Comparison of ENCODE assay signal across 9 mouse cellular contexts in genomic region chr7:24298635-24298972, GRCm38 (mm10). TPM values are rescaled to one million over a fixed set of nuclear protein-coding genes. Genes with fewer than 3 reads are reported as not detected.
DNase-seq lines count a peak whose midpoint lies in the region; ATAC-seq and TF ChIP-seq lines count a peak whose summit lies in the region.
"Had no signal": no experiment of that assay in that cellular context is flagged by ENCODE, and none has a peak within 500 bp of the region (broad histone marks: within the 10 kb centered on the region; RNA-seq: fewer than 3 reads in every experiment).

No protein-coding gene starts in this region.

- H3K27me3 ChIP-seq in hindbrain, embryonic 10.5 days (ENCODE audit: insufficient read depth, poor library complexity, severe bottlenecking) = no peaks in the 10 kb centered on the region
- no peaks in the 10 kb centered on the region for H3K27me3 ChIP-seq in midbrain, embryonic 12.5 days

- under 1% methylated on average over 12 of the region's 12 CpGs for WGBS in hindbrain, embryonic 10.5 days
- under 1% methylated on average over 12 of the region's 12 CpGs for WGBS in midbrain, embryonic 12.5 days

- 0 out of 2 replicates have a peak, but pooled peaks cover 5% of the 10 kb centered on the region for H3K9me3 ChIP-seq in hindbrain, embryonic 10.5 days
- H3K9me3 ChIP-seq in midbrain, embryonic 12.5 days = no peaks in the 10 kb centered on the region

- H3K36me3 ChIP-seq in hindbrain, embryonic 10.5 days = peaks cover 64% of the 10 kb centered on the region
- H3K36me3 ChIP-seq in midbrain, embryonic 12.5 days = peaks cover 49% of the 10 kb centered on the region

- no peak for DNase-seq in layer of hippocampus, adult 2 months (ENCODE audit: low spot score in 2 of 2)
- DNase-seq in layer of hippocampus, postnatal 14 days (ENCODE audit: low spot score in 2 of 2) = no peak
- no peak for DNase-seq in hindbrain, embryonic 10.5 days (ENCODE audit: low spot score)
- DNase-seq in gastrocnemius, postnatal 36 days = no peak

- no peak for TF ChIP-seq POLR2A in cortical plate, adult 2 months (IDR thresholded peaks at IDR 0.05; ENCODE audit: extremely low read depth, insufficient read depth, low read length)

- no peak for TF ChIP-seq CTCF in layer of hippocampus, adult 2 months (conservative IDR thresholded peaks at IDR 0.05)
- TF ChIP-seq CTCF in cortical plate, adult 2 months (IDR thresholded peaks at IDR 0.05; ENCODE audit: extremely low read depth, insufficient read depth, low read length) = no peak

- H3K27ac ChIP-seq in layer of hippocampus, adult 2 months = peak overlapping the region; percentile 95
- no peak overlapping the region for H3K27ac ChIP-seq in cortical plate, adult 2 months (ENCODE audit: insufficient read depth, low read length)
- H3K27ac ChIP-seq in hindbrain, embryonic 10.5 days = peak overlapping the region; percentile 94
- H3K27ac ChIP-seq in midbrain, embryonic 12.5 days (replicated peaks) = peak overlapping the region; percentile 94

- intact Hi-C loops in gastrocnemius, postnatal 36 days (cut with DNase I) = no loop called here

- no peaks in the 10 kb centered on the region for H3K4me1 ChIP-seq in cortical plate, adult 2 months (ENCODE audit: control insufficient read depth, insufficient read depth, low read length)
- H3K4me1 ChIP-seq in hindbrain, embryonic 10.5 days (replicated peaks) = peaks cover 25% of the 10 kb centered on the region
- H3K4me1 ChIP-seq in midbrain, embryonic 12.5 days = peaks cover 14% of the 10 kb centered on the region

- peak overlapping the region; percentile 90 for H3K4me2 ChIP-seq in midbrain, embryonic 12.5 days (replicated peaks)

- peak overlapping the region; percentile 86 for H3K4me3 ChIP-seq in layer of hippocampus, adult 2 months
- H3K4me3 ChIP-seq in cortical plate, adult 2 months (ENCODE audit: insufficient read depth, low read length) = peak overlapping the region; percentile 87
- H3K4me3 ChIP-seq in hindbrain, embryonic 10.5 days = peak overlapping the region; percentile 82
- H3K4me3 ChIP-seq in midbrain, embryonic 12.5 days = peak overlapping the region; percentile 78

- peak overlapping the region; percentile 76 for H3K9ac ChIP-seq in midbrain, embryonic 12.5 days (replicated peaks)

- ATAC-seq in midbrain, embryonic 12.5 days (ENCODE audit: low FRiP score, low read depth) = peak; percentile 53
- no peak for ATAC-seq in monocyte, adult 5-6 weeks (replicated peaks; ENCODE audit: insufficient number of reproducible peaks, low FRiP score, low TSS enrichment, poor library complexity, severe bottlenecking)
- no peak for ATAC-seq in erythroid progenitor cell, adult 5-6 weeks (replicated peaks; ENCODE audit: low FRiP score, poor library complexity, severe bottlenecking)

RNA-seq across cellular contexts. Expression of gene Zfp61, which starts 2.4 kb away (rescaled TPM):
- 10 to 100 TPM; 21.6 to 24.2 TPM for total RNA-seq in layer of hippocampus, adult 2 months (2021)
- total RNA-seq in layer of hippocampus, postnatal 14 days (2021) = 10 to 100 TPM; 20.5 to 21.1 TPM
- 22.9 and 27.6 TPM in 2 replicates for polyA plus RNA-seq in cortical plate, adult 2 months (2012; rRNA removed)
- 35.4 and 40.3 TPM in 2 replicates for polyA plus RNA-seq in hindbrain, embryonic 10.5 days (2016; fragmentation: Nextera tagmentation; extraction: Ambion mirVana)
- 45.1 and 45.4 TPM in 2 replicates for polyA plus RNA-seq in midbrain, embryonic 12.5 days (2016; fragmentation: Nextera tagmentation; extraction: Ambion mirVana)
- 4.6 to 11.1 TPM (median 5.2 TPM) in 3 replicates for total RNA-seq in monocyte, adult 5-6 weeks (2017)
- total RNA-seq in gastrocnemius, postnatal 36 days (2021) = 1 to 10 TPM; 2.5 to 2.7 TPM
- 1.1 and 2.5 TPM in 2 replicates for total RNA-seq in erythroid progenitor cell, adult 5-6 weeks (2015; ENCODE audit: low replicate concordance)
- 1.8 TPM in 1 of 2 replicates, not detected in the other for total RNA-seq in erythroid progenitor cell, adult 5-6 weeks (2017; ENCODE audit: low replicate concordance)

RNA-seq across cellular contexts. Expression of gene Zfp94, which starts 17.9 kb away (rescaled TPM):
- 10 to 100 TPM; 16.6 to 17.5 TPM for total RNA-seq in layer of hippocampus, adult 2 months (2021)
- 10 to 100 TPM; 13.3 to 13.9 TPM for total RNA-seq in layer of hippocampus, postnatal 14 days (2021)
- 20.2 and 22.4 TPM in 2 replicates for polyA plus RNA-seq in cortical plate, adult 2 months (2012; rRNA removed)
- 10.8 and 13.2 TPM in 2 replicates for polyA plus RNA-seq in hindbrain, embryonic 10.5 days (2016; fragmentation: Nextera tagmentation; extraction: Ambion mirVana)
- 16.6 and 18.1 TPM in 2 replicates for polyA plus RNA-seq in midbrain, embryonic 12.5 days (2016; fragmentation: Nextera tagmentation; extraction: Ambion mirVana)
- 2.4 to 4.6 TPM (median 4.5 TPM) in 3 replicates for total RNA-seq in monocyte, adult 5-6 weeks (2017)
- 1 to 10 TPM; 1.5 to 1.9 TPM for total RNA-seq in gastrocnemius, postnatal 36 days (2021)
- 0.72 TPM in 1 of 2 replicates, not detected in the other for total RNA-seq in erythroid progenitor cell, adult 5-6 weeks (2015; ENCODE audit: low replicate concordance)
- total RNA-seq in erythroid progenitor cell, adult 5-6 weeks (2017; ENCODE audit: low replicate concordance) = 0.39 TPM in 1 of 2 replicates, not detected in the other

RNA-seq across cellular contexts. Expression of gene Zfp93, which starts 28.4 kb away (rescaled TPM):
- 10 to 100 TPM; 14.8 to 15.2 TPM for total RNA-seq in layer of hippocampus, adult 2 months (2021)
- 10 to 100 TPM in 1 of 2 experiments, 1 to 10 TPM in 1; 9.7 to 12.5 TPM for total RNA-seq in layer of hippocampus, postnatal 14 days (2021)
- 9.2 and 11.0 TPM in 2 replicates for polyA plus RNA-seq in cortical plate, adult 2 months (2012; rRNA removed)
- polyA plus RNA-seq in hindbrain, embryonic 10.5 days (2016; fragmentation: Nextera tagmentation; extraction: Ambion mirVana) = 6.0 TPM in 2 replicates
- 7.1 and 7.7 TPM in 2 replicates for polyA plus RNA-seq in midbrain, embryonic 12.5 days (2016; fragmentation: Nextera tagmentation; extraction: Ambion mirVana)
- total RNA-seq in monocyte, adult 5-6 weeks (2017) = 1.4 TPM in 1 of 3 replicates, not detected in the others
- 1 to 10 TPM; 3.6 to 3.8 TPM for total RNA-seq in gastrocnemius, postnatal 36 days (2021)
- not detected in 2 replicates for total RNA-seq in erythroid progenitor cell, adult 5-6 weeks (2015; ENCODE audit: low replicate concordance)
- 0.39 and 0.83 TPM in 2 replicates for total RNA-seq in erythroid progenitor cell, adult 5-6 weeks (2017; ENCODE audit: low replicate concordance)

RNA-seq across cellular contexts. Expression of gene Tescl, which starts 35.1 kb away (rescaled TPM):
- not detected for total RNA-seq in layer of hippocampus, adult 2 months (2021)
- not detected for total RNA-seq in layer of hippocampus, postnatal 14 days (2021)
- 0.29 TPM in 1 of 2 replicates, not detected in the other for polyA plus RNA-seq in cortical plate, adult 2 months (2012; rRNA removed)
- polyA plus RNA-seq in hindbrain, embryonic 10.5 days (2016; fragmentation: Nextera tagmentation; extraction: Ambion mirVana) = 0.25 TPM in 1 of 2 replicates, not detected in the other
- not detected in 2 replicates for polyA plus RNA-seq in midbrain, embryonic 12.5 days (2016; fragmentation: Nextera tagmentation; extraction: Ambion mirVana)
- total RNA-seq in monocyte, adult 5-6 weeks (2017) = 2.3 TPM in 1 of 3 replicates, not detected in the others
- not detected for total RNA-seq in gastrocnemius, postnatal 36 days (2021)
- not detected in 2 replicates for total RNA-seq in erythroid progenitor cell, adult 5-6 weeks (2015; ENCODE audit: low replicate concordance)
- not detected in 2 replicates for total RNA-seq in erythroid progenitor cell, adult 5-6 weeks (2017; ENCODE audit: low replicate concordance)
- total RNA-seq: neutrophil, adult 5-6 weeks had no signal

RNA-seq across cellular contexts. Expression of gene Zfp108, which starts 44.0 kb away (rescaled TPM):
- total RNA-seq in layer of hippocampus, adult 2 months (2021) = 1 to 10 TPM; 8.0 to 8.6 TPM
- total RNA-seq in layer of hippocampus, postnatal 14 days (2021) = 1 to 10 TPM; 6.5 to 6.9 TPM
- 5.7 and 6.1 TPM in 2 replicates for polyA plus RNA-seq in cortical plate, adult 2 months (2012; rRNA removed)
- polyA plus RNA-seq in hindbrain, embryonic 10.5 days (2016; fragmentation: Nextera tagmentation; extraction: Ambion mirVana) = 2.3 and 2.6 TPM in 2 replicates
- polyA plus RNA-seq in midbrain, embryonic 12.5 days (2016; fragmentation: Nextera tagmentation; extraction: Ambion mirVana) = 3.8 and 4.8 TPM in 2 replicates
- 0.87 to 1.5 TPM in 2 of 3 replicates, not detected in the other for total RNA-seq in monocyte, adult 5-6 weeks (2017)
- 1 to 10 TPM; 1.2 to 1.9 TPM for total RNA-seq in gastrocnemius, postnatal 36 days (2021)
- not detected in 2 replicates for total RNA-seq in erythroid progenitor cell, adult 5-6 weeks (2015; ENCODE audit: low replicate concordance)
- not detected in 2 replicates for total RNA-seq in erythroid progenitor cell, adult 5-6 weeks (2017; ENCODE audit: low replicate concordance)
